Mouse (Mus musculus) embryonic facial prominence, embryonic 11.5 days (tissue): ENCODE results near the gene Mrps18b. TPM values are rescaled to one million over a fixed set of nuclear protein-coding genes. Genes with fewer than 3 reads are reported as not detected.

Source experiments
- ATAC-seq: fragments of 200-750 bp; cut with Nextera tagmentation; replicated peaks from 2 replicates; pipeline ENCODE4 v1.8.0; 2017; ENCODE audit warnings: low read depth; ENCODE audit not compliant: insufficient number of reproducible peaks, low FRiP score, low TSS enrichment
- DNase-seq: peaks from one replicate; pipeline ENCODE4 v3.0.0-alpha.2; 2015; ENCODE audit warnings: low spot score
- H3K27ac ChIP-seq: fragments of 300-500 bp; sonication (generic); replicated peaks from 2 replicates; pipeline ENCODE4 v1.5.1; 2014; ENCODE audit warnings: mild to moderate bottlenecking, low read depth, low read length, control low read depth
- H3K27me3 ChIP-seq: fragments of 300-500 bp; sonication (generic); 2 replicates; pipeline ENCODE4 v1.6.1; 2014; ENCODE audit warnings: mild to moderate bottlenecking, low read length, moderate library complexity, mixed read lengths; ENCODE audit not compliant: control insufficient read depth, insufficient read depth
- H3K36me3 ChIP-seq: fragments of 300-500 bp; sonication (generic); replicated peaks from 2 replicates; pipeline ENCODE4 v1.6.1; 2014; ENCODE audit warnings: low read depth, mild to moderate bottlenecking, low read length, moderate library complexity, mixed read lengths; ENCODE audit not compliant: control insufficient read depth, insufficient read depth
- H3K4me1 ChIP-seq: fragments of 300-500 bp; sonication (generic); 2 replicates; pipeline ENCODE4 v1.6.1; 2014; ENCODE audit warnings: low read length, mixed read lengths; ENCODE audit not compliant: control insufficient read depth, insufficient read depth
- H3K4me2 ChIP-seq: fragments of 300-500 bp; sonication (generic); 2 replicates; pipeline ENCODE4 v1.6.1; 2014; ENCODE audit warnings: low read depth, mild to moderate bottlenecking, control low read depth, low read length, moderate library complexity
- H3K4me3 ChIP-seq: fragments of 300-500 bp; sonication (generic); 2 replicates; pipeline ENCODE4 v1.5.1; 2014; ENCODE audit warnings: low read depth, low read length, control low read depth
- H3K9ac ChIP-seq: fragments of 300-500 bp; sonication (generic); replicated peaks from 2 replicates; pipeline ENCODE4 v1.6.1; 2014; ENCODE audit warnings: mild to moderate bottlenecking, control low read depth, low read length
- H3K9me3 ChIP-seq: fragments of 300-500 bp; sonication (generic); replicated peaks from 2 replicates; pipeline ENCODE4 v1.6.1; 2016; ENCODE audit warnings: mild to moderate bottlenecking, low read length, inconsistent platforms, mixed read lengths; ENCODE audit not compliant: control insufficient read depth
- WGBS: fragments of 180-500 bp; shearing (Covaris S2); extraction: QIAGEN DNeasy Blood & Tissue Kit; methylation state at CpG from one replicate; pipeline ENCODE4 v1.1.7; 2014; 5-methylcytosine and 5-hydroxymethylcytosine counted together
- polyA plus RNA-seq: library from polyadenylated mRNA; unstranded; fragments of >200 nt; fragmentation: Nextera tagmentation; extraction: Ambion mirVana; gene quantifications from 2 replicates; pipeline ENCODE4 v1.2.1, GENCODE M21; 2014

The Mrps18b gene
- polyA plus RNA-seq, 1 experiment from 2014 or later, result 69.5 TPM

GRCm38 (mm10) chr17:35917143-35917462 is 914 bp upstream of the Mrps18b start:
- 0% methylated on average over 8 of the region's 8 CpGs for WGBS
- Histone ChIP-seq H3K36me3 (no peaks in the 10 kb centered on the region; the same call in 1 of the 2 replicates), H3K4me3 (peak overlapping the region; percentile 72), H3K27ac (peak overlapping the region; percentile 95), H3K9ac (peak overlapping the region; percentile 99), H3K4me2 (peak overlapping the region; percentile 97), H3K27me3 (no peaks in the 10 kb centered on the region), H3K9me3 (no peaks in the 10 kb centered on the region), H3K4me1 (no peaks in the 10 kb centered on the region; the same call in 1 of the 2 replicates)
- DNase-seq (no peak), ATAC-seq (no peak)

- Histone ChIP-seq H3K36me3 (no peaks in the 10 kb centered on the region; the same call in 1 of the 2 replicates), H3K9ac (peak overlapping the region; percentile 99), H3K9me3 (no peaks in the 10 kb centered on the region), H3K4me1 (no peaks in the 10 kb centered on the region; the same call in 1 of the 2 replicates), H3K4me3 (peak overlapping the region; percentile 72), H3K27me3 (no peaks in the 10 kb centered on the region), H3K4me2 (peak overlapping the region; percentile 51), H3K27ac (peak overlapping the region; percentile 54; the same call in 1 of the 2 replicates)
- peak; percentile 9 for DNase-seq
- ATAC-seq, result peak; percentile 15; the same call in 1 of the 2 replicates
- WGBS, result 3% methylated on average over 28 of the region's 28 CpGs
Measured at GRCm38 (mm10) chr17:35915538-35916296, 472 bp downstream of the Mrps18b start.

GRCm38 (mm10) chr17:35914975-35915374 is 1.2 kb downstream of the Mrps18b start:
- Histone ChIP-seq H3K27ac (no peak overlapping the region), H3K9ac (no peak overlapping the region), H3K4me1 (no peaks in the 10 kb centered on the region; the same call in 1 of the 2 replicates), H3K36me3 (no peaks in the 10 kb centered on the region; the same call in 1 of the 2 replicates), H3K4me3 (peak overlapping the region; percentile 72; the same call in 1 of the 2 replicates), H3K27me3 (no peaks in the 10 kb centered on the region), H3K4me2 (no peak overlapping the region; the same call in 1 of the 2 replicates), H3K9me3 (no peaks in the 10 kb centered on the region)
- no peak for ATAC-seq
- WGBS, result 86% methylated on average over 6 of the region's 6 CpGs
- DNase-seq, result no peak

GRCm38 (mm10) chr17:35909919-35910369 is 6.2 kb downstream of the Mrps18b start, which contains the start of gene Atat1:
Gene Atat1 (minus strand): TSS chr17:35910075.
- DNase-seq, result peak; percentile 98
- peak; percentile 76 for ATAC-seq
- WGBS, result 3% methylated on average over 25 of the region's 25 CpGs

GRCm38 (mm10) chr17:35909186-35909918 is 6.8 kb downstream of the Mrps18b start:
- peak overlapping the region; percentile 47; the same call in 1 of the 2 replicates for H3K27ac ChIP-seq
- no peaks in the 10 kb centered on the region; the same call in 1 of the 2 replicates for H3K4me1 ChIP-seq
- WGBS, result 24% methylated on average over 20 of the region's 20 CpGs
- ATAC-seq, result peak; percentile 19; the same call in 1 of the 2 replicates
- peak overlapping the region; percentile 89 for H3K4me2 ChIP-seq
- H3K27me3 ChIP-seq, result no peaks in the 10 kb centered on the region
- no peaks in the 10 kb centered on the region for H3K9me3 ChIP-seq
- no peaks in the 10 kb centered on the region; the same call in none of the 2 replicates for H3K36me3 ChIP-seq
- DNase-seq, result no peak
- peak overlapping the region; percentile 75 for H3K4me3 ChIP-seq
- H3K9ac ChIP-seq, result peak overlapping the region; percentile 82

More at GRCm38 (mm10) chr17:35909919-35910369, 6.2 kb downstream of the Mrps18b start, which contains the start of gene Atat1:
- Histone ChIP-seq H3K27ac (peak within 1 kb of the TSS; percentile 47; the same call in 1 of the 2 replicates), H3K4me3 (peak within 1 kb of the TSS; percentile 75), H3K9me3 (no peaks in the 10 kb centered on the region), H3K9ac (peak within 1 kb of the TSS; percentile 82), H3K4me1 (no peaks in the 10 kb centered on the region; the same call in 1 of the 2 replicates), H3K4me2 (peak within 1 kb of the TSS; percentile 89), H3K27me3 (no peaks in the 10 kb centered on the region), H3K36me3 (no peaks in the 10 kb centered on the region; the same call in 1 of the 2 replicates)

GRCm38 (mm10) chr17:35907609-35908008 is 8.6 kb downstream of the Mrps18b start:
- Histone ChIP-seq H3K4me3 (no peak overlapping the region), H3K9ac (no peak overlapping the region), H3K4me1 (no peaks in the 10 kb centered on the region; the same call in 1 of the 2 replicates), H3K27me3 (no peaks in the 10 kb centered on the region), H3K36me3 (no peaks in the 10 kb centered on the region; the same call in none of the 2 replicates), H3K27ac (no peak overlapping the region), H3K9me3 (no peaks in the 10 kb centered on the region), H3K4me2 (no peak overlapping the region)
- DNase-seq (no peak), ATAC-seq (no peak)
- 83% methylated on average over 2 of the region's 2 CpGs for WGBS

- H3K36me3 ChIP-seq, result no peaks in the 10 kb centered on the region; the same call in none of the 2 replicates
- no peak for ATAC-seq
- 98% methylated on average over 1 of the region's 1 CpGs for WGBS
Measured at GRCm38 (mm10) chr17:35905587-35905986, 10.6 kb downstream of the Mrps18b start.

More at GRCm38 (mm10) chr17:35905587-35905986, 10.6 kb downstream of the Mrps18b start:
- Histone ChIP-seq H3K4me3 (no peak overlapping the region), H3K9ac (no peak overlapping the region), H3K27me3 (no peaks in the 10 kb centered on the region), H3K4me2 (no peak overlapping the region), H3K9me3 (no peaks in the 10 kb centered on the region), H3K4me1 (no peaks in the 10 kb centered on the region; the same call in 1 of the 2 replicates), H3K27ac (no peak overlapping the region)
- DNase-seq, result no peak
